In the genomic region with DNA sequence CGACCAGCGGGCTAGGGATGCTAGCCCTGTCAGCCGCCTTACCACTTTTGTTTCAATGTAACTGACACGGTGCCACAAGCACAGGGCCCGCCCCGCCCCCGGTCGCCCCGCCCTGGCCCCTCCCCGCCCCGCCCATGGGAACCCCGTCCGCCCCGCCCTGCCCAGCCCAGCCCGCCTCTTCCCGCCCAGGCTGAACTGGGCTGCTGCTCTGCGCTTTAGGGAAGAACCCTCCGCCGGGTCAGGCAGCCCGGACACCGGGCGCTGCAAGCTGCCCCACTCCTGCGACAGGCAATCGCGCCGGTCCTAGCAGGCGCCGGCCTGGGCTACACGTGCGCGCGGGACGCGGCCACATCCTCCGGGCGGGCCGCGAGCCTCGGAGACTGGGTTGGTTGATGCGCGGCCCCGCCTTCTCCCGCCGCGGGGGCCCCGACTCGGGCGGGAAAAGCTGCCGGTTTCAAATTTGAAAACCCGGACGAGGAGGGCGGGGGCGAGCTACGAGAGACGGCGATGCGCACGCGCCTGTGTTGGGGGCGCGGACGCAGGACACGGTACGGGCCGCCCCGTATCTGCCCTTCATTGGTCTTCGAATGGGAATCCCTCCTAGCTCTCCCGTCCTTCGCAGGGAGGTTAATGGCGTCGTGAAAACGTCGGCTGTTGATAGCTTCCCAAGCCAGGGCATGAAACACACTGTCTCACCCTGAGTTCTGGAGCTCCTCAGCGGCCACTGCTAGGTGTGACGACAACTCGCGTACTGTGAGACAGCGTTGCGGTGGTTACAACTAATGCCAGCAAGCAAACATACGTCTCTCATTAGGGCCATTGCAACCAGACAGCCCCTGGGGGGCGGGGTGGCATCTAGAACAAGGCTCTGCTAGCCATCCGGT, we compare ENCODE assay signal across 8 mouse cellular contexts. TPM values are rescaled to one million over a fixed set of nuclear protein-coding genes. Genes with fewer than 3 reads are reported as not detected.
DNase-seq lines count a peak whose midpoint lies in the region; ATAC-seq lines count a peak whose summit lies in the region.

A gene (minus strand): TSS at position 141 of the 884 bp plus-strand sequence.

- H3K27ac ChIP-seq in hindbrain, embryonic 15.5 days (replicated peaks): peak within 1 kb of the TSS; percentile 82

- no peaks in the 10 kb centered on the region for H3K27me3 ChIP-seq in hindbrain, embryonic 15.5 days
- peaks cover 8% of the 10 kb centered on the region for H3K27me3 ChIP-seq in megakaryocyte, embryonic 14.5 days (replicated peaks)

- ATAC-seq in hindbrain, embryonic 15.5 days (ENCODE audit: low FRiP score, low read depth): peak; percentile 83

- H3K4me3 ChIP-seq in hindbrain, embryonic 15.5 days: peak within 1 kb of the TSS; percentile 80
- peak within 1 kb of the TSS; percentile 94 for H3K4me3 ChIP-seq in megakaryocyte, embryonic 14.5 days (replicated peaks)

- DNase-seq in WW6 (ENCODE audit: low read depth, low spot score): peak; percentile 68
- DNase-seq in cerebellum, postnatal 14 days: peak; percentile 87 to 91
- peak; percentile 77 to 84 for DNase-seq in frontal cortex, postnatal 36 days (ENCODE audit: low spot score in 2 of 2)
- DNase-seq in left cerebral cortex, adult 8-10 months (ENCODE audit: low spot score in 2 of 2): peak; percentile 61 to 65
- peak; percentile 78 to 80 for DNase-seq in right cerebral cortex, adult 2 months (ENCODE audit: low spot score in 2 of 2)
- peak; percentile 73 to 74 for DNase-seq in urinary bladder, postnatal 36 days (ENCODE audit: low spot score in 2 of 2)

- peaks cover 30% of the 10 kb centered on the region for H3K4me1 ChIP-seq in hindbrain, embryonic 15.5 days (replicated peaks)
- H3K4me1 ChIP-seq in megakaryocyte, embryonic 14.5 days: peaks cover 64% of the 10 kb centered on the region

- H3K4me2 ChIP-seq in hindbrain, embryonic 15.5 days: peak within 1 kb of the TSS; percentile 81

- H3K9me3 ChIP-seq in hindbrain, embryonic 15.5 days: no peaks in the 10 kb centered on the region
- no peaks in the 10 kb centered on the region for H3K9me3 ChIP-seq in megakaryocyte, embryonic 14.5 days

- H3K36me3 ChIP-seq in hindbrain, embryonic 15.5 days: peaks cover 8% of the 10 kb centered on the region
- peaks cover 16% of the 10 kb centered on the region for H3K36me3 ChIP-seq in megakaryocyte, embryonic 14.5 days (replicated peaks; ENCODE audit: low read length)

- peak within 1 kb of the TSS; percentile 59 for H3K9ac ChIP-seq in hindbrain, embryonic 15.5 days

- WGBS in hindbrain, embryonic 15.5 days: under 1% methylated on average over 66 of the region's 82 CpGs

RNA-seq across cellular contexts. Expression of the gene that starts here (rescaled TPM):
- 11.3 and 14.4 TPM in 2 replicates for polyA plus RNA-seq in hindbrain, embryonic 15.5 days (2015; fragmentation: Nextera tagmentation; extraction: Ambion mirVana)
- total RNA-seq in left cerebral cortex, adult 8-10 months (2022): 1 to 10 TPM in 2 of 4 experiments, under 1 TPM in 2; 0.65 to 1.6 (median 0.97) TPM
- 5.7 TPM in 1 of 2 replicates, not detected in the other for polyA plus RNA-seq in megakaryocyte, embryonic 14.5 days (2012; ENCODE audit: insufficient read depth, low replicate concordance)

Comparison
In these comparisons a context has a peak if more than half of its experiments do, and no peak if none do; other contexts are left out.
1. Peak in every context shown above with its lines: DNase-seq, ATAC-seq, H3K4me3 ChIP-seq and H3K27ac ChIP-seq.